Mouse (Mus musculus) cerebellum, adult 2 months (tissue): Measurements from ENCODE around the gene Mpzl3.

Experiments used
- CTCF ChIP-seq: fragments of 200-500 bp; IDR thresholded peaks from 2 replicates; pipeline ENCODE4 v1.5.1; 2011; ENCODE audit warnings: low read depth, mild to moderate bottlenecking, control low read depth, low read length, moderate library complexity, borderline replicate concordance; ENCODE audit not compliant: insufficient read depth
- POLR2A ChIP-seq: fragments of 200-500 bp; IDR thresholded peaks from 2 replicates; pipeline ENCODE4 v1.6.1; 2011; ENCODE audit warnings: low read length, control low read depth, borderline replicate concordance; ENCODE audit not compliant: insufficient read depth

DNA sequence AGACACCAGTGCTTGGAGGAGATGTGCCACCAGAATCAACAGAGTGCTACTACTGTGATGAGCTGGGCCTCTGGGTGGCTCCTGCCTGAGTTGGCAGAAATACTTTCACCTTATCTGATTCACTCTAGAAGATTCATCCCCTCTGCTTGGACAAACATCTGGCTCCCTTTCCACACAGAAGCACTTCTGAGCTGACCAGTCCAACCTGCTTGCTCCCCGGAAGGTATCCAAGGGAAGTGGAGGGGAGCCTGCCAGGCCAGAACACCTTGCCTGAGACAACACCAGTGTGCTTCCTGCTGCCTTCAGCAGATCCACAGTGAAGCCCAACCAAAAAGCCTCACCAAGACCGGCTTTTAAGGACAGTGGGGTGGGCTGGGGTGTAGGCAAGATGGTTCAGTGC is 30.8 kb upstream of the Mpzl3 start:
- TF ChIP-seq CTCF (no peak), POLR2A (no peak)
